Mouse (Mus musculus): ENCODE results near the gene Osbpl11. TPM values are rescaled to one million over a fixed set of nuclear protein-coding genes. Genes with fewer than 3 reads are reported as not detected.

Osbpl11 gene
- polyA plus RNA-seq, 1 experiment from 2014 or later = 14.5 TPM

DNA sequence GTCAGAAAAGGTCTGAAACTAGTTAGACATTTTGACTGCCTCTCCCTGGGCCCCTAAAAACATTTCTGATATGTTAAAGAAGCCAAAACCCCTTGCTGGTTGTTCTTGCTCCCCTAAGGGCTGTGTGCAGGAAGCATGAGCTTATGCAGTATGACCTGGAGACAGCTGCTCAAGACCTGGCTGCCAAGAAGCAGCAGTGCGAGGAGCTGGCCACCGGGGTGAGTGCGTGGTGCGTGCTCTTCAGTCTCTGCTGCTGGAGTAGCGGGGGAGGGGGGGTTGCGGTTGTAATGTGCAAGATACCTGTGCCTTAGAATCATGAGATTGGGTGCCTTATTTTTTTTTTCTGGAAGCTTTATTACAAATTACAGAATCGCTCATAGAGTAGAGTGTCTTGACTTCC lies 105.1 kb downstream of the Osbpl11 start:
- WGBS = 78% methylated on average over 7 of the region's 7 CpGs
- no peaks in the 10 kb centered on the region for H3K4me1 ChIP-seq (ENCODE audit: control insufficient read depth, insufficient read depth, low read length)
- no peaks in the 10 kb centered on the region for H3K9me3 ChIP-seq (replicated peaks; ENCODE audit: control insufficient read depth, low read length)
- H3K27ac ChIP-seq (ENCODE audit: low read length) = no peak overlapping the region
- no peak overlapping the region for H3K4me3 ChIP-seq (ENCODE audit: low read length)
- no peaks in the 10 kb centered on the region for H3K27me3 ChIP-seq (ENCODE audit: control insufficient read depth, insufficient read depth, low read length)
- no peak overlapping the region for H3K4me2 ChIP-seq (ENCODE audit: low read depth, low read length)
- no peak overlapping the region for H3K9ac ChIP-seq (ENCODE audit: low read length)
- no peak for ATAC-seq (replicated peaks; ENCODE audit: extremely low read depth, insufficient read depth, low FRiP score)
- peaks cover 69% of the 10 kb centered on the region for H3K36me3 ChIP-seq (ENCODE audit: control insufficient read depth, insufficient read depth)

GRCm38 (mm10) chr16:33292241-33292640 lies 107.4 kb downstream of the Osbpl11 start:
- H3K4me2 ChIP-seq (ENCODE audit: low read depth, low read length) = no peak overlapping the region
- peaks cover 76% of the 10 kb centered on the region for H3K36me3 ChIP-seq (ENCODE audit: control insufficient read depth, insufficient read depth)
- no peak overlapping the region for H3K27ac ChIP-seq (ENCODE audit: low read length)
- H3K9ac ChIP-seq (ENCODE audit: low read length) = no peak overlapping the region
- H3K27me3 ChIP-seq (ENCODE audit: control insufficient read depth, insufficient read depth, low read length) = no peaks in the 10 kb centered on the region
- no peaks in the 10 kb centered on the region for H3K4me1 ChIP-seq (ENCODE audit: control insufficient read depth, insufficient read depth, low read length)
- H3K9me3 ChIP-seq (replicated peaks; ENCODE audit: control insufficient read depth, low read length) = no peaks in the 10 kb centered on the region
- WGBS = 97% methylated on average over 7 of the region's 7 CpGs
- no peak overlapping the region for H3K4me3 ChIP-seq (ENCODE audit: low read length)
- ATAC-seq (replicated peaks; ENCODE audit: extremely low read depth, insufficient read depth, low FRiP score) = no peak

Other genes starting within 250 kb of the Osbpl11 start
- gene Iqcg, start 128.9 kb upstream of the Osbpl11 start, polyA plus RNA-seq (2015; fragmentation: Nextera tagmentation; extraction: Ambion mirVana) = 2.0 and 2.9 TPM in 2 replicates
- 500 and 510 TPM in 2 replicates for gene Rpl35a, start 128.6 kb upstream of the Osbpl11 start, polyA plus RNA-seq (2015; fragmentation: Nextera tagmentation; extraction: Ambion mirVana)
- 1.8 and 2.0 TPM in 2 replicates for gene Lmln, start 122.5 kb upstream of the Osbpl11 start, polyA plus RNA-seq (2015; fragmentation: Nextera tagmentation; extraction: Ambion mirVana)
- 75.4 and 88.7 TPM in 2 replicates for gene Snx4, start 66.4 kb downstream of the Osbpl11 start, polyA plus RNA-seq (2015; fragmentation: Nextera tagmentation; extraction: Ambion mirVana)
- gene Zfp148, start 195.8 kb downstream of the Osbpl11 start, polyA plus RNA-seq (2015; fragmentation: Nextera tagmentation; extraction: Ambion mirVana) = 40.7 and 41.5 TPM in 2 replicates

Data from heart, embryonic 16.5 days (tissue).